Mouse (Mus musculus) C2C12 (cell line): Measurements from ENCODE around the gene Nfkbib.
A peak's percentile ranks its signal among the peaks of the same experiment; 100 is the strongest.

ENCODE experiments used
- CTCF ChIP-seq: IDR thresholded peaks from one replicate; pipeline ENCODE4 v1.5.1; 2011; ENCODE audit not compliant: control insufficient read depth, insufficient read depth, insufficient read length
- MYOG ChIP-seq: IDR thresholded peaks from one replicate; pipeline ENCODE4 v1.6.1; 2011; ENCODE audit not compliant: control insufficient read depth, insufficient read length; ENCODE audit errors: extremely low read depth
- USF1 ChIP-seq: IDR thresholded peaks from one replicate; pipeline ENCODE4 v1.6.1; 2011; ENCODE audit warnings: low read depth, mild to moderate bottlenecking, control low read depth, moderate library complexity

DNA sequence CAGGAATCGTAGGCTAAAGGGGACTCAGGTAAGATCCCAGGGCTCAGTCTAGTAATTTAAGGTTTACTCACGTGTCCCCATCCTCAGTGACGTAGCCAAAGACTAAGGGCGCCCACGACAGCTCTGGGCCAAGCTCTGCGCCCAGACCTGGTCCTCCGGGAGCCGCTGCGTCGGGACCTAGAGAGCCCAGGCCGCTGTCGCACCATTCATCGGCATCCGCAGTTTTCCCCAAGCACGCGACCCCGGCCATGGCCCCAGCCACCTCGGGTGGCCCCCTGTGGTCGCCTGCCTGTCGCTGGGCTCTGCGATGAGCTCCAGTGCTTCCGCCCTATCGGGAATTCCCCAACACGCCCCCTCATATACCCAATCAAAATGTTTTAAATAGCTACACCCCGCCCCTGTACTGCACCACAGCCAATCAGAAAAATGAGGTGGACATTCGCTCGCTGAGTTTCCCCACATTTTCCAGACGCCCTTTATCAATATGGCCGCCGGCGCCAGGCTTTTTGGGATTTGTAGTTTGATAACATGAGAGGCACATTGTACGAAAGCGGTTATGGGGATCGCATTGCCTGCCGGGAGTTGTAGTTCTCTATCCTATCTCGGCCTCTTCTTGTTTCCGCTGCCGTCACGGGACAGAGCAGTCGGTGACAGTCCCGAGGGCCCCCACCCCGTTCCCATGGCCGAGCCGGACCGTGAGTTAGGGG is 986 bp downstream of the Nfkbib start, which contains the start of gene Sirt2:
- TF ChIP-seq CTCF, result no peak
- no peak for TF ChIP-seq MYOG
- peak; percentile 79 for TF ChIP-seq USF1
